Mouse (Mus musculus): ENCODE data around the gene Chrnb4. TPM values are rescaled to one million over a fixed set of nuclear protein-coding genes. Genes with fewer than 3 reads are reported as not detected.

The Chrnb4 gene
- polyA plus RNA-seq, 1 experiment from 2014 or later: 0.14 TPM

DNA sequence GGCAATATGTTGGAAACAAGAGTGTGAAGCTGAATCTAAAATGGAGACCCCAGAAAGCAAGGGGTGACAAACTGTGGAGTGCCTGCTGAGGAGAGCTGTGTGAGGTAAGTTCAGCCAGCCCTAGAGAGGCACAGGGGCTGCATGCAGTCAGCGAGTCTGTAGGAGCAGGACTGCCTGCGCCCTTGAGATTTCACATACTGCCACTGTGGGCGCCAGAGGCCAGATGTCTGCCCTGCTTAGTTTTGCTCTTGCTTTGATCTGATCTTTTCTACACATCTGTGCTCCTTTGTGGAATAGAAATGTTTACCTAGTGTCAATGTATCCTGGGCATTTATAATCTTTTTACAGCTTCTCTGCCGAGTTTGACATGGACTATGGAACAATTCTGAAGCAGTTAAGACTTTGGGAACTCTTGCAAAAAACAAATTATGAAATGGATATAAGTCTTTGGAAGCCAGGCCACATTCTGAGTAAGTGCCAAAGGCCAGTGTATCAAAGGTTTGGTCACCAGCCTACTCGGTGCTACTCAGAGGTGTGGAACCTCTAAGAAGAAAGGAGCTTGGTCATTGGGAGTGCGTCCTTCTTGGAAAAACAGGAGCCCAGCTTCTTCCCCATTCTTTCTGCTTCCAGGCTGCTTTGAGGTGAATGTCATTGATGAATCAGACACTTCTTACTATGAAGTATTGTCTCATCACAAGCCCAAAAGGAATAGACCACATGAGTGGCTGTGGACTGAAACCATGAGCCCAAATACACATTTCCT is 37.8 kb downstream of the Chrnb4 start:
- Histone ChIP-seq H3K36me3 (no peaks in the 10 kb centered on the region), H3K9ac (no peak overlapping the region), H3K4me2 (replicated peaks) (no peak overlapping the region), H3K4me3 (no peak overlapping the region), H3K27ac (no peak overlapping the region), H3K27me3 (no peaks in the 10 kb centered on the region), H3K9me3 (no peaks in the 10 kb centered on the region), H3K4me1 (no peaks in the 10 kb centered on the region)
- no peak for ATAC-seq (ENCODE audit: low FRiP score, low read depth)
- 35% methylated on average over 6 of the region's 6 CpGs for WGBS

DNA sequence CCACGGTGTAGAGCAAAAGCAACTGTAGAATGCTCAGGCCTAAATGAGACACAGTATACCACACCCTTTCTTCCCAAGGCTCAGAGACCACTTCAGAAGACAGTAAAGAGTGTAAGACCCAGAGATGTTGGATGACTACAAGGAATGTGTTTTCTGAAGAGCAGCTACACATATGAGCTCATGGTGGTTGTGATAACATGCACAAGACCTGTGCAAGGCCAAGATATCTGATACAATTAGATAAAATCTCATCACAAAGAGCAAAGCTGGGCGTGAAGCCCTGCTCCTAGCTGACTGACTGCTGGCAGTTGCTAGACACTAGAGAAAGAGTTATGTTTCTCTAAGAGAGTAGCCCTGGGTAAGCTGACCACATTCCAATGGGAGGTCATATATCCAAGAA is 38.9 kb downstream of the Chrnb4 start:
- no peaks in the 10 kb centered on the region for H3K36me3 ChIP-seq
- H3K27me3 ChIP-seq: no peaks in the 10 kb centered on the region
- no peak for ATAC-seq (ENCODE audit: low FRiP score, low read depth)
- H3K27ac ChIP-seq: no peak overlapping the region
- no peaks in the 10 kb centered on the region for H3K4me1 ChIP-seq
- WGBS: 82% methylated on average over 2 of the region's 2 CpGs
- no peak overlapping the region for H3K9ac ChIP-seq
- no peaks in the 10 kb centered on the region for H3K9me3 ChIP-seq
- no peak overlapping the region for H3K4me2 ChIP-seq (replicated peaks)
- no peak overlapping the region for H3K4me3 ChIP-seq

DNA sequence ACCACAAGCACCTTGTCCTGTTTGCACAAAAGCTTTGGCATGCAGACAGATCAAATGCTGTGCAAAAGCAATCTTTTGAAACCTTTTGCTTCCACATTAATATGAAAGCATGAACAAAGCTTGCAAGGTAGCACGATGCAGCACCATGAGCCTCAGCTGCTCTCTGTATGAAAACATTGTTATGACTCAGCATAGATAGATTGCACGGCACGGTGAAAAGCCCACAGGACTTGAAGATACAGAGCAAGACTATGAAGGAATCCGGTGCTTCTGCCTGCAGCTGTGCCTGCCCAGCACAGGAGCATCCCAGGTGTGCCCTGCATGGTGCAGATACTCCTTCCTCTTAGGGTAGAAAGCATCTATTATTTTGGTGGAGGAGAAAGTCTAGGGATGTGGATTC is 45.0 kb downstream of the Chrnb4 start:
- Histone ChIP-seq H3K36me3 (no peaks in the 10 kb centered on the region), H3K4me2 (replicated peaks) (no peak overlapping the region), H3K4me1 (no peaks in the 10 kb centered on the region), H3K9ac (no peak overlapping the region), H3K27me3 (no peaks in the 10 kb centered on the region), H3K9me3 (no peaks in the 10 kb centered on the region), H3K27ac (no peak overlapping the region), H3K4me3 (no peak overlapping the region)
- 80% methylated on average over 4 of the region's 4 CpGs for WGBS
- no peak for ATAC-seq (ENCODE audit: low FRiP score, low read depth)

DNA sequence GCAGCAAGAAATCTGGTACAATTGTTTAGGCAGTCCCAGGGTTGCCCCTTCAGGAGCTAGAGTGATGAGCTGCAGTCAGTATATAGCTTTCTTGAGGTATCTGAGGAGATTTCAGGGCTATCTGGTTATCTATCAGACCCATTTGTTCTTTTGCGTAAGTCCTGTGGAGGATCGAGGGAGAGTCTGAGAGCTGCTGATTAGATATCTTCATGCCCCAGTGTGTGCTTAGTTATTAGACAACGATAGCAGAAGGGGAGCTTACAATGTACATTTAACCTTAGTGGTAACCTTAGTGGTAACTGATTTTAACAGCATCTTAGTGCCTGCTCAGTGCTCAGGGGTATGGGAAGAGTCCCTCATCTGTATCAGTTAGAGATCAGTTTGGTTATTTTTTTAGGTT is 52.9 kb downstream of the Chrnb4 start:
- WGBS: 91% methylated on average over 3 of the region's 3 CpGs
- Histone ChIP-seq H3K4me1 (no peaks in the 10 kb centered on the region), H3K27me3 (no peaks in the 10 kb centered on the region), H3K36me3 (no peaks in the 10 kb centered on the region), H3K9me3 (no peaks in the 10 kb centered on the region), H3K27ac (no peak overlapping the region), H3K4me2 (replicated peaks) (no peak overlapping the region), H3K9ac (no peak overlapping the region), H3K4me3 (no peak overlapping the region)
- ATAC-seq (ENCODE audit: low FRiP score, low read depth): no peak

DNA sequence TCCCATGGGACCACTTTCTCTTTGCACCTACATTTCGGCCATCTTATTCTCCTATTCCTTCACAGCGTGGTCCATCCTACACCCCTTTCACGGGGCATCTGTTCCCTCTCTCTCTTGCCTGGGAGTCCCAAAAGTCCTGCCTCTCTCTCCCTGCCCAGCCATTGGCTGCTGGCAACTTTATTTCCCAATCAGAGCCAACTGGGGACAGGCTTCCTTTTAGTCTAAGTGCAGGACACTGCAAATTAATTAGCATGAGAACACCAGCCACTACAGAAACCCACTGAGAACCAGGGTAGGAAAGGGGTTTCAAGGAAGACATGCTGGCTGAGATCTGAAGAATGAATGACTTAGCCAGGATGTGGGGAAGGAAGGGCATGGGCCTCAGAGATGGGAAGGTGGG is 54.2 kb downstream of the Chrnb4 start:
- Histone ChIP-seq H3K9ac (no peak overlapping the region), H3K36me3 (no peaks in the 10 kb centered on the region), H3K4me3 (no peak overlapping the region), H3K9me3 (no peaks in the 10 kb centered on the region), H3K27ac (no peak overlapping the region), H3K4me2 (replicated peaks) (no peak overlapping the region), H3K4me1 (no peaks in the 10 kb centered on the region), H3K27me3 (no peaks in the 10 kb centered on the region)
- no peak for ATAC-seq (ENCODE audit: low FRiP score, low read depth)
- 45% methylated on average over 3 of the region's 3 CpGs for WGBS

DNA sequence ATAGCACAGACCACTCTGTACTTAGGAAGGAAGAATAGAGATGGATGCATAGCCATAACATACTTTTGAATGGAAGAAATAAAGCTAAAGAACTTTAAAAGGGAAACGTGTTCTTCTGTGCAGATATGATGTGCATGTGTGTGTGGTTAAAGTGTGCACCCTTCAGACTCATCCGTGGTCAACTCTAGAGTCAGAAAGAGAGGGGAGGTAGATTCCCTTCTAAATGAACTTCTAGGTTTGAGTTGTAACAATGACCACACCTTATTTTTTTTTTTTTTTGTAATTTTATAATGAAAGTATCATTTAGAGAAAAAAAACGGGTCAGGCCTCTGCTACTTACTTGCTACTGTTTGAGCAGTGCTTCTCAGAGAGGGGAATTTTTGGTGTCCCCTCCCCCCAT is 58.2 kb downstream of the Chrnb4 start:
- no peak overlapping the region for H3K9ac ChIP-seq
- no peak for ATAC-seq (ENCODE audit: low FRiP score, low read depth)
- 78% methylated on average over 3 of the region's 3 CpGs for WGBS

DNA sequence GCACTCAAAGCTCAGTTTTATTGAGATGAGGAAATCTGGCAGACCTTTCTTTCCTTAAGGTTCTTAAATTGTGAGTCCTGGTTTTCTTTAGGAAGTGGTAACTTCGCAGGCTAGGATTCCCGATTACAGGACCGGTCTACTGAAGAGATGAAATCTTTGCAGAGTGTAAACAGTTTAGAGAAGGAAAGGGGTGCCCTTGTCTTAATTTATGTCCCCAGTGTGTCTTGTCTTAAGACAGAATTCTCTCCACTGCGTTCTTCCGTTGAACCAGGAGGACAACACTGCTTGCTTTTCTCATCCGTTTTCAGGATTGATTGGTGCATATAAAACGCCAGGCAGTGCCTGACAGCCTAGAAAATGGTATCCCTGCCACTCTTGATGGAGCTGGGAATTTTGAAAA is 66.2 kb downstream of the Chrnb4 start:
- H3K27me3 ChIP-seq: peaks cover 42% of the 10 kb centered on the region
- 5% methylated on average over 7 of the region's 7 CpGs for WGBS
- ATAC-seq (ENCODE audit: low FRiP score, low read depth): no peak

More for the DNA sequence above, 58.2 kb downstream of the Chrnb4 start:
- Histone ChIP-seq H3K4me2 (replicated peaks) (no peak overlapping the region), H3K27ac (no peak overlapping the region), H3K4me3 (no peak overlapping the region), H3K36me3 (no peaks in the 10 kb centered on the region), H3K4me1 (no peaks in the 10 kb centered on the region), H3K27me3 (no peaks in the 10 kb centered on the region), H3K9me3 (no peaks in the 10 kb centered on the region)

DNA sequence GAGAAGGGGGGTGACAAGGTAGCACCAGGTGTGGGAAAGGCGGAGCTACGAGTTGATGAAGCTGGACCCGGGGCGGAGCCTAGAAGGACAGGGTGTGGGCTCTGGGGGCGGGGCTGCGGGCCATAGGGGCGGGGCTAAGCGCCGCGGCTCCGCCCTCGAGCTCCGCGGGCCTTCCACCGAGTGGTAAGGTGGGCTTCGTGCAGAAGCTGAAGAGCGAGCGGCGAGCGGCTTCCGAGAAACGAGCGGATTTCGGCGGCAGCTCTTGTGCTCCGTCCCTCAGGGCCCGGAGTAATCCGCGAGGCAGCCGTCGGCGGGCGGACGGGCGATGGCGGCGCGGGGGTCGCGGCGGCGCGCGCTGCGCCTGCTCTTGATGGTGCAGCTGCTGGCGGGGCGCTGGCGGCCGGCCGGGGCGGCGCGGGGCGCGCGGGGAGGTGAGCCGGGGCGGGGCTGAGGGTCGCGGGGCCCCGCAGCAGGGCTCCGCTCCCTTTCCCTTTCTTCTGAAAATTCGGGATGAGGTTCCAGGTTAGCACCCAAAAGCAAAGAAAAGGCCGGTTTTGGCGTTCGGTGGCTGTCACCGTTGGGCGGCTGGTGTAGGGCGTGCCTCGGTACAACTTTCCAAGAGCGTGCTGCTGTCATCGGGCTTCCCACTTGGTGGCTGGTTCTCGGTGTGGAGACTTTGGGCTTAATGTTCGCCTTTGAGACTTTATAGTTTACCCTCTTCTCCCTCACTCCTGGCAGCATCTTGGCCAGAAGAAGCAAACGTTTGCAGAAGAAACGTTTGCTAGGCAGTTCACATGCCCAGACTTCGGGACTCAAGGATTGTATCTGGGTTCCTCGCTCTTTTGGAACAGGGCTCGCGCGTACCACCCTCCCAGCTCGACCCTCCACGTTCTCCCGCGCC is 67.0 kb downstream of the Chrnb4 start:
- ATAC-seq (ENCODE audit: low FRiP score, low read depth): peak; percentile 76; the same call in 1 of the 2 replicates
- Histone ChIP-seq H3K27me3 (peaks cover 42% of the 10 kb centered on the region), H3K9ac (peak overlapping the region; percentile 71), H3K4me3 (peak overlapping the region; percentile 69), H3K4me1 (peaks cover 15% of the 10 kb centered on the region), H3K27ac (no peak overlapping the region), H3K36me3 (no peaks in the 10 kb centered on the region), H3K9me3 (no peaks in the 10 kb centered on the region), H3K4me2 (replicated peaks) (peak overlapping the region; percentile 90)
- WGBS: under 1% methylated on average over 84 of the region's 85 CpGs

More for the DNA sequence above, 66.2 kb downstream of the Chrnb4 start:
- Histone ChIP-seq H3K4me1 (peaks cover 15% of the 10 kb centered on the region), H3K4me3 (peak overlapping the region; percentile 69), H3K27ac (no peak overlapping the region), H3K9ac (no peak overlapping the region; the same call in 1 of the 2 replicates), H3K4me2 (replicated peaks) (peak overlapping the region; percentile 90), H3K36me3 (no peaks in the 10 kb centered on the region), H3K9me3 (no peaks in the 10 kb centered on the region)

DNA sequence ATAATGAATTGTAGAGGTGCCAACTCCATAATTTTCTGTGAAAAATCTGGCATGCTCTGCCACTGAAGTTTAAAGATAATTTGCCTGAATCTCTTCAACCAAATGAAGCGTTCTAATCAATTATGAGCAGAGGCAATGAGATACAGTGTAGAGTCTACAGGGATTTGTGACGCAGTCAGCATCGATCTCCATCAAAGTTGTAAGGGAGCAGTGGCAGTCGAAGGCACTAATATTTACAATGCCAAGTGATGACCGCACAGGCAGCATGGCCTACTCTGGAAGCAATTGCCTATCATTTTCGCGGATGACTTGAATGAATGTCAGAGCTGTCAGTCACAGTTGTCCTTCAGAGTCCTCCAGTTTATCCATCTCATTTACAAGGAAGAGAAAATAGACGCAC is 67.9 kb downstream of the Chrnb4 start, which contains the start of gene Chrna5:
TSS of gene Chrna5 (plus strand) at position 207 of the 400 bp plus-strand sequence.
- H3K9ac ChIP-seq: peak within 1 kb of the TSS; percentile 71
- H3K4me2 ChIP-seq (replicated peaks): peak within 1 kb of the TSS; percentile 90
- WGBS: 68% methylated on average over 8 of the region's 8 CpGs
- H3K27me3 ChIP-seq: peaks cover 42% of the 10 kb centered on the region
- ATAC-seq (ENCODE audit: low FRiP score, low read depth): no peak
- peak within 1 kb of the TSS; percentile 69 for H3K4me3 ChIP-seq
- no peaks in the 10 kb centered on the region for H3K36me3 ChIP-seq
- peaks cover 15% of the 10 kb centered on the region for H3K4me1 ChIP-seq
- H3K9me3 ChIP-seq: no peaks in the 10 kb centered on the region
- H3K27ac ChIP-seq: no peak within 1 kb of the TSS

Other genes with a start within 250 kb of the Chrnb4 start
- 34.7 and 38.7 TPM in 2 replicates for gene Ireb2, start 185.0 kb downstream of the Chrnb4 start, polyA plus RNA-seq (2015; fragmentation: Nextera tagmentation; extraction: Ambion mirVana)
- 6.9 and 7.2 TPM in 2 replicates for gene Hykk, start 131.5 kb downstream of the Chrnb4 start, polyA plus RNA-seq (2015; fragmentation: Nextera tagmentation; extraction: Ambion mirVana)
- gene Psma4, start 98.0 kb downstream of the Chrnb4 start, polyA plus RNA-seq (2015; fragmentation: Nextera tagmentation; extraction: Ambion mirVana): 314 and 323 TPM in 2 replicates
- 1.0 and 1.2 TPM in 2 replicates for gene AY074887, start 97.8 kb downstream of the Chrnb4 start, polyA plus RNA-seq (2015; fragmentation: Nextera tagmentation; extraction: Ambion mirVana)
- gene Chrna5, start 67.9 kb downstream of the Chrnb4 start, polyA plus RNA-seq (2015; fragmentation: Nextera tagmentation; extraction: Ambion mirVana): 1.1 and 1.4 TPM in 2 replicates
- 0.05 and 0.06 TPM in 2 replicates for gene Chrna3, start 22.2 kb downstream of the Chrnb4 start, polyA plus RNA-seq (2015; fragmentation: Nextera tagmentation; extraction: Ambion mirVana)
- gene Ube2q2, start 100.1 kb upstream of the Chrnb4 start, polyA plus RNA-seq (2015; fragmentation: Nextera tagmentation; extraction: Ambion mirVana): 39.0 and 39.3 TPM in 2 replicates
- gene Fbxo22, start 160.1 kb upstream of the Chrnb4 start, polyA plus RNA-seq (2015; fragmentation: Nextera tagmentation; extraction: Ambion mirVana): 63.6 and 63.7 TPM in 2 replicates